Mouse (Mus musculus) embryonic facial prominence, embryonic 15.5 days (tissue): Measurements from ENCODE around the gene Stab1. TPM values are rescaled to one million over a fixed set of nuclear protein-coding genes. Genes with fewer than 3 reads are reported as not detected.

Experiments used
- ATAC-seq: fragments of 200-750 bp; cut with Nextera tagmentation; 2 replicates; pipeline ENCODE4 v1.8.0; 2017; ENCODE audit warnings: low read depth, moderate TSS enrichment; ENCODE audit not compliant: insufficient number of reproducible peaks, low FRiP score, low TSS enrichment
- H3K27ac ChIP-seq: fragments of 300-500 bp; sonication (generic); replicated peaks from 2 replicates; pipeline ENCODE4 v1.5.1; 2015; ENCODE audit warnings: mild to moderate bottlenecking, inconsistent platforms
- H3K27me3 ChIP-seq: fragments of 300-500 bp; sonication (generic); 2 replicates; pipeline ENCODE4 v1.6.1; 2015; ENCODE audit warnings: inconsistent platforms
- H3K36me3 ChIP-seq: fragments of 300-500 bp; sonication (generic); 2 replicates; pipeline ENCODE4 v1.6.1; 2015; ENCODE audit warnings: mild to moderate bottlenecking, inconsistent platforms
- H3K4me1 ChIP-seq: fragments of 300-500 bp; sonication (generic); 2 replicates; pipeline ENCODE4 v1.6.1; 2015; ENCODE audit warnings: inconsistent platforms
- H3K4me2 ChIP-seq: fragments of 300-500 bp; sonication (generic); replicated peaks from 2 replicates; pipeline ENCODE4 v1.6.1; 2015; ENCODE audit warnings: mild to moderate bottlenecking, inconsistent platforms
- H3K4me3 ChIP-seq: fragments of 300-500 bp; sonication (generic); replicated peaks from 2 replicates; pipeline ENCODE4 v1.5.1; 2015; ENCODE audit warnings: mild to moderate bottlenecking, inconsistent platforms
- H3K9ac ChIP-seq: fragments of 300-500 bp; sonication (generic); 2 replicates; pipeline ENCODE4 v1.6.1; 2015; ENCODE audit warnings: inconsistent platforms
- H3K9me3 ChIP-seq: fragments of 300-500 bp; sonication (generic); replicated peaks from 2 replicates; pipeline ENCODE4 v1.6.1; 2016; ENCODE audit warnings: inconsistent platforms
- WGBS: fragments of 180-500 bp; shearing (Covaris S2); methylation state at CpG from one replicate; pipeline ENCODE4 v1.1.7; 2015; 5-methylcytosine and 5-hydroxymethylcytosine counted together
- polyA plus RNA-seq: library from polyadenylated mRNA; unstranded; fragments of >200 nt; fragmentation: Nextera tagmentation; extraction: Ambion mirVana; gene quantifications from 2 replicates; pipeline ENCODE4 v1.2.1, GENCODE M21; 2015

The Stab1 gene
- polyA plus RNA-seq, 1 experiment from 2014 or later: 50.6 TPM

DNA sequence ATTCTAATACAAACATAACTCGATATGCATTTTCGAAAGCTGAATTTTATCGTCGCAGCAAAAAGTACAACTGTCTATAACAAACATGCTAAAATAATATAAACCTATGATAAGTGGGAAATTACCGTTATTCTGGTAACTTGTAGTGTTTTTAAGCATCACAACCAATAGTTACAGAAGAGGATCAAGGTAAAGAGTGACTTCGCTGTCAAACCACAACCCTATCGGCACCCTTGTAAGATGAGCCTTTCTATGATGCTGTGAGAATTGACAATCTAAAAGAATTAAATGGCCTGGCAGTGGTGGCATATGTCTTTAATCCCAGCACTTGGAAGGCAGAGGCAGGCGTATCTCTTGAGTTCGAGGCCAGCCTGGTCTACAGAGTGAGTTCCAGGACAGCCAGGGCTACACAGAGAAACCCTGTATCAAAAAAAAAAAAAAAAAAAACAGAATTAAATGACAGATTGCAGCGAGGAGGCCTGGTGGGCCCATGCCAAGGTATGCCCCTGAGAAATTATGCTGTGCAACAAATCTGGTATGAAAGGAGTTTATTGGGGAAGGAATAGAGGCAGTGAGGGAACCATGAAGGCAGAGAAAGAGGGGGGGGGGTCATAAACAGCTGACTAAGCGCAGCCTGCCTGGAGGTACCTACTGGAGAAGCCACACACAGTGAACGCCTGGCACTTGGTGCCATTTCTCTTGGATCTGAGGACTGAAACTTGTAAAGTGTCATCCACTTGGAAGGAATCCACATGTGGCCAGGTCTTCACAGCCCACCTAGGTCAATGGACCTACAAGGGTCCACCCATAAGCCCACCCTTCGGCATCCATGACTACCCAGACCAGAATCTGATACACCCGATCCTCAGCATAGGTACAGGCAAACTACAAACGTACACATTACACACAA lies 38.9 kb downstream of the Stab1 start:
- Histone ChIP-seq H3K4me2 (peak overlapping the region; percentile 76), H3K4me3 (peak overlapping the region; percentile 74), H3K36me3 (0 out of 2 replicates have a peak, but pooled peaks cover under 1% of the 10 kb centered on the region), H3K4me1 (peaks cover 67% of the 10 kb centered on the region), H3K9me3 (no peaks in the 10 kb centered on the region), H3K9ac (0 out of 2 replicates have a peak overlapping the region, but pooled peaks have one; percentile 12), H3K27me3 (no peaks in the 10 kb centered on the region), H3K27ac (peak overlapping the region; percentile 81)
- no peak for ATAC-seq
- 62% methylated on average over 15 of the region's 15 CpGs for WGBS

DNA sequence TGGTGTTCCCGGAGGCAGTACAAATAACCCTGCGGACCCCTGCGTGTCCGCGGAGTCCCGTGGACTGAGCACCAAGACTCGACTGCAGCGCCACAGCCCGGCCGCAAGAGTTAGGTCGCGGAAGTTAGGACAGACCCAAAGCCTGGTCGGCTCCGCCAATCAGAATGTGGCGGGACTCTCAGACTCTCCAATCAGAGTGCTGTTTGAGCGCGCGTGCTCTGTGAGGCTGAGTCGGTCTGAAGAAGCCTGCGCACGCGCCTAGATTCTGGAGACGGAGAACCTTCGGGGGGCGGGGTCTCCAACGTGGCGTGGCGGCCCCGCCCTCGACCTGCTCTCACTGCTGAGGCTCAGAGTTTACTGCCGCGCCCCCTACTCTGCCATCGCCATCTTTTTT lies 39.6 kb downstream of the Stab1 start, which contains the start of gene Smim4:
Smim4 (minus strand) TSS at position 131 of the 394 bp plus-strand sequence.
- Histone ChIP-seq H3K4me2 (peak within 1 kb of the TSS; percentile 76), H3K4me3 (peak within 1 kb of the TSS; percentile 74), H3K9ac (peak within 1 kb of the TSS; percentile 57), H3K27ac (peak within 1 kb of the TSS; percentile 85), H3K9me3 (no peaks in the 10 kb centered on the region), H3K4me1 (peaks cover 61% of the 10 kb centered on the region), H3K27me3 (no peaks in the 10 kb centered on the region), H3K36me3 (peaks cover under 1% of the 10 kb centered on the region; the same call in 1 of the 2 replicates)
- WGBS: under 1% methylated on average over 33 of the region's 33 CpGs
- peak; percentile 94 for ATAC-seq

DNA sequence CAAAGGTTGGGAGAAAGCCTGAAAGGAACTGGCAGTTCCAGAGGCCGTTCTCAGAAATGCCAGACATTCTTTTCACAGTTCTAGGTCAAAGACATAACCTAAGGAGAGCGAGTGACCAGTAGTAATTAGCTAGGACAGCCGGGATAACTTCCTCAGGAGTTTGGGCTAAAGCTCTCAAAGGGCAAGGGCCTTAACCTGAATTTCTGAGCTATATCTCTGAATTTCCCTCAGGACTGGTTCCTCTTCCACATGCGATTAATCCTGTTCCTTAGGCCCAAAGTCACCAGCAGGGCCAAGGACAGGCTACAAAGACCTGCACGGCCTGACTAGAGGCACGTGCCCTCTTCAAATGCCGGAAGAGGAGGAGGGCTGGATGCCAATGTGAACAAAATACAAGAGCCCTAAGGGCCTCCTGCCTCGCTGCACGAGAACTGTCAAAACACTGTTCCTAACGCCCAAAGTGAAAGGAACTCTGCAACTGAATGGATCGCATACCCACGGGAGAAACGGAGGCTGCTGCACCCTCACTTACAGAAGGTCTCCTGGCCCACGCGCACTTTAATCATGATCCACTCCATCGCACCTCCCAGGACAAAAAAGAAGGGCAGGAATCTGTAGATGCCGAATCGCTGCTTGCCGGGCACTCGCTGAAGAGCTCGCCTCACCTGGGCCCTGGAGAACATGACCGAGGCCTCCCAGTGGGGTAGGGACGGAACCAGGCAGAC lies 40.2 kb downstream of the Stab1 start:
- Histone ChIP-seq H3K4me1 (peaks cover 55% of the 10 kb centered on the region), H3K9ac (peak overlapping the region; percentile 57), H3K4me2 (peak overlapping the region; percentile 76), H3K36me3 (peaks cover 5% of the 10 kb centered on the region; the same call in 1 of the 2 replicates), H3K27me3 (no peaks in the 10 kb centered on the region), H3K27ac (peak overlapping the region; percentile 85), H3K9me3 (no peaks in the 10 kb centered on the region), H3K4me3 (peak overlapping the region; percentile 74)
- ATAC-seq: no peak
- WGBS: 1% methylated on average over 23 of the region's 23 CpGs

DNA sequence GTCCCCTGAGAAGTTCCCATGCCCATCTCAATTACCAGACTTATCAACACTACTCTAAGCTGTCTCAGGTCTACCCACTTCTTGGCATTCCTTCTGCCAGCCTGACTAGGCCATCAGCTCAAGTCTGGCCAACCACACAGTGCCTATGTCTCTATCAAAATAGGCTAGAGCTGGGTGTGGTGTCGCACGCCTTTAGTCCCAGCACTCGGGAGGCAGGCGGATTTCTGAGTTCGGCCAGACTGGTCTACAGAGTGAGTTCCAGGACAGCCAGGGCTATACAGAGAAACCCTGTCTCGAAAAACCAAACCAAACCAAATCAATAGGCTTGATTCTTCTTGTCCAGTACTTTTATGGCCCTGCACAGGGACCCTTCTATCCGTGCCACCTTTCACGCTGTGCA lies 41.6 kb downstream of the Stab1 start:
- Histone ChIP-seq H3K27me3 (no peaks in the 10 kb centered on the region), H3K4me3 (no peak overlapping the region), H3K9me3 (no peaks in the 10 kb centered on the region), H3K27ac (no peak overlapping the region), H3K9ac (no peak overlapping the region), H3K36me3 (peaks cover 9% of the 10 kb centered on the region; the same call in 1 of the 2 replicates), H3K4me2 (peak overlapping the region; percentile 36; the same call in 1 of the 2 replicates), H3K4me1 (peaks cover 41% of the 10 kb centered on the region)
- 95% methylated on average over 8 of the region's 8 CpGs for WGBS
- no peak for ATAC-seq

DNA sequence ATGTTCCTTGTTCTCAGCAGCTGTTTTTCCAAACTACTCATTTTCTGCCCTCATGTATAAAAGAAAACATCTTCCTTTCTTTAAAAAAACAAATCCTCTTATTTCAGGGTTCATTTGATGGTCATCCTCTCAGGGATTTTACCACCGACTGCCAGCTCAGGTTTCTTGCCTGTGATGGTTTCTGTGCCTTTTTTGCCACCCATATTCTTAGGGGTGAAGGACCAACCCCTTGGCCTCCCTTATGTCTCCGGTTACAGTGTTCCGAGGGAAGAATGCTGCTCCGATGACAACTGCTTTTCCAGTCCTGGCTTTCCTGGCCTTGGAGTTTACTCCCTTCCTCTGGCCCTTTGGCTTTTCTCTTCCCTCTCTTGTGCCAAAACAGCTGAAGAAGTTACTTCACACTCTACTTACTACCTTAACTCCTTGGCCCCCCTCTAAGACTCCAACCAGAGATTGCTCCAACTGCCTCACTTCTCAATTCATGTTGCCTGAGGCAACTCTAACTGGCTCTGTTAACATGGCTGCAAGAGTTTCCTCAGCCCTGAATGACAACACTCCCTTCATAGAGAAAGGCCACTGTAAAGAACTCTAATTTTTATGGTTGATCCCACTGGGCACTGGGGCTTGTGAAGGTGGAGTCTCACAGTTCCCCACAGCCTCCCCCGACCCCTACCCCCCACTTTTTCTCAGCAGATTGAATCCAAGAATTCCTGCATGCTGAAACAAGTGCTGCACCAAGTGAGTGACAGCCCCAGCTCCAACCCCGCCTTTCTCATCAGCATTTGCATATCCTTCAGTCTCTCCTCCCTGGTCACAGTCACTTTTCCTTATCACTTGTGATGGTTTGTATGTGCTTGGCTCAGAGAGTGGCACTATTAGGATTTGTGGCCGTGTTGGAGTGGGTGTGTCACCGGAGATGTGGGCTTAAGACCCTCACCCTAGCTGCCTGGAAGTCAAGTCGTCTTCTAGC lies 43.0 kb downstream of the Stab1 start:
- H3K4me2 ChIP-seq: peak overlapping the region; percentile 29; the same call in 1 of the 2 replicates
- no peak overlapping the region for H3K4me3 ChIP-seq
- peak overlapping the region; percentile 78 for H3K27ac ChIP-seq
- no peak for ATAC-seq
- H3K36me3 ChIP-seq: peaks cover 13% of the 10 kb centered on the region; the same call in 1 of the 2 replicates
- no peaks in the 10 kb centered on the region for H3K9me3 ChIP-seq
- 38% methylated on average over 9 of the region's 9 CpGs for WGBS
- H3K4me1 ChIP-seq: peaks cover 34% of the 10 kb centered on the region
- H3K27me3 ChIP-seq: no peaks in the 10 kb centered on the region
- no peak overlapping the region for H3K9ac ChIP-seq

DNA sequence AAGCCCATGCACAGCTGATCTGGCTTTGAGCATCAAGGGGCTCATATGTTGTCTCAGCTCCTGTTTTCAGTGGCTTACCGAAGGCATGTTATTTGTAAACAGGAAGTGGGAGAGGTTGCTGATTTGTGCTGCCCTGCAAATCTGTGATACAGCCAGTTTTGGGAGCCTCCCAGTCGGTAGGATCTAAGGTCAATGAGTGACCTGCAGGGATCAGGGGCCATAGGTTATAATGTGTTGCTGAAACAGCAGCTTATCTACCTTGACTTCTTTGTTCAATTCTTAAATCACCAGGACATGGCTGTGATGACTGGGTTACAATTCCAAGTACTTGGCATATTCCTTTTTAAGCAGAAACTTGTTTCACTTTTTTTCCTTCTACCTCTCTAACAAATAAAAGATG lies 52.9 kb downstream of the Stab1 start:
- WGBS: 55% methylated on average over 2 of the region's 2 CpGs
- peaks cover 72% of the 10 kb centered on the region for H3K36me3 ChIP-seq

DNA sequence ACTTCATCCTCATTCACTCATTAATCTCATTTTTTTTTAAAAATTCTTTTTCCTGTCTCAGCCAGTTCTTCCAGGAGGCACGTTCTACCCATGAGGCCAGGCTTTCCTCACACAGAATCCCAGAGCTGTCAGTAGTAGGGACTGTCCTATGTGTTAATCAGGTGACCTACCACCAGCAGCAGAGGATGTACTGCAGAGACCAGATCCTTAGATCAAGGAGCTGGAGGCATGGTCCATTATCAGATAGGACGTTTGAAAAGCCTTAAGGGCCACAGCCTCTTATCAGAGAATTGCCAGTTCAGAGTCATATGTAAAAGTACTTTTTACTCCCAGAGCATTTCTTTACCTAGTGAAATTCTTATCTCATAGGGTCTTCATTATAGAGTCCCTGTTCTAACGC lies 54.4 kb downstream of the Stab1 start:
- H3K9ac ChIP-seq: no peak overlapping the region
- WGBS: 78% methylated on average over 3 of the region's 3 CpGs
- H3K36me3 ChIP-seq: peaks cover 82% of the 10 kb centered on the region
- no peaks in the 10 kb centered on the region for H3K4me1 ChIP-seq
- no peak overlapping the region for H3K4me2 ChIP-seq
- no peak overlapping the region for H3K4me3 ChIP-seq
- no peaks in the 10 kb centered on the region for H3K9me3 ChIP-seq
- no peak for ATAC-seq
- no peak overlapping the region for H3K27ac ChIP-seq
- H3K27me3 ChIP-seq: no peaks in the 10 kb centered on the region

More for the DNA sequence above, 52.9 kb downstream of the Stab1 start:
- Histone ChIP-seq H3K27ac (no peak overlapping the region), H3K4me3 (no peak overlapping the region), H3K27me3 (no peaks in the 10 kb centered on the region), H3K9me3 (no peaks in the 10 kb centered on the region), H3K4me2 (no peak overlapping the region), H3K4me1 (no peaks in the 10 kb centered on the region), H3K9ac (no peak overlapping the region)
- ATAC-seq: no peak

DNA sequence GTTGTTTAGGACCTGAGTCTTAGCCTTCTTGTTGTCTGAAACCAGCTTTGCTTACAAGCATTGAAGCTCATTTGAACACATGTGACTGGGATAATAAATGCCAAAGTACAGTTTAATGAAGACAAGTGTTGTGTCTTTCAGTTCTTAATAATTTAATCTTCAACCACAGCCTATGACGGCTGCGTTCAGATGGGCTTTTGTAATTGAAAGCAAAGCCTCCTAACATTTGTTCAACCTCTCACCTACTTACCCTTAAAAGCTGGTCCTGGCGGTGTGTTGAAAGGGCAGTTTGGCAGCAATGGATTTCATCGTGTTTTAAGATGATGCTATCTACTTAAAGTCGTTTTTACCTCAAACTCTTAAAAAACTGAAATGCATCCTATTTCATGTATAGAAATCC lies 56.3 kb downstream of the Stab1 start:
- ATAC-seq: no peak
- no peak overlapping the region for H3K9ac ChIP-seq
- H3K4me3 ChIP-seq: no peak overlapping the region
- no peak overlapping the region for H3K4me2 ChIP-seq
- H3K4me1 ChIP-seq: no peaks in the 10 kb centered on the region
- WGBS: 86% methylated on average over 5 of the region's 5 CpGs
- H3K27me3 ChIP-seq: no peaks in the 10 kb centered on the region
- H3K27ac ChIP-seq: no peak overlapping the region
- H3K9me3 ChIP-seq: no peaks in the 10 kb centered on the region
- H3K36me3 ChIP-seq: peaks cover 79% of the 10 kb centered on the region

DNA sequence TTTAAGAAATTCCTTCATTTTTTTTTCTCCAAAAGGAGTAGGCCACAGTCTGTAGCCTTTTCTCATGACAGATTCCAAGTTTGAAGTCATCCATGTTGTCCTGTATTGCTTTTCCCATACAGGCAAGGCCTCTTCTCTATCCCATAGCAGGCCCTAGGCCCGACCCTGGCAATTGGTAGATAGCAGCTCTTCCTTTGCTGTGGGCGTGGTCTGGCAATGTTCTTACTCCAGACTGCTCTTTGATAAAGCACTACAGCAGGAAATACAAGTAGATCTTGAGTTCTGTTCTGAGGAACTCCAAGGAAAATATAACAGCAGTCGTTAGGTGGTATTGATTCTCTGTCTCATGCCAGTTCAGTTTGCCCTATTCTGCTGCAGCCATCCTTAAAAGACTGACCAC lies 57.8 kb downstream of the Stab1 start:
- H3K4me2 ChIP-seq: no peak overlapping the region
- H3K27ac ChIP-seq: no peak overlapping the region
- WGBS: 82% methylated on average over 3 of the region's 3 CpGs
- no peaks in the 10 kb centered on the region for H3K9me3 ChIP-seq
- ATAC-seq: no peak
- H3K4me1 ChIP-seq: no peaks in the 10 kb centered on the region
- no peaks in the 10 kb centered on the region for H3K27me3 ChIP-seq
- H3K4me3 ChIP-seq: no peak overlapping the region
- peaks cover 80% of the 10 kb centered on the region for H3K36me3 ChIP-seq
- no peak overlapping the region for H3K9ac ChIP-seq

DNA sequence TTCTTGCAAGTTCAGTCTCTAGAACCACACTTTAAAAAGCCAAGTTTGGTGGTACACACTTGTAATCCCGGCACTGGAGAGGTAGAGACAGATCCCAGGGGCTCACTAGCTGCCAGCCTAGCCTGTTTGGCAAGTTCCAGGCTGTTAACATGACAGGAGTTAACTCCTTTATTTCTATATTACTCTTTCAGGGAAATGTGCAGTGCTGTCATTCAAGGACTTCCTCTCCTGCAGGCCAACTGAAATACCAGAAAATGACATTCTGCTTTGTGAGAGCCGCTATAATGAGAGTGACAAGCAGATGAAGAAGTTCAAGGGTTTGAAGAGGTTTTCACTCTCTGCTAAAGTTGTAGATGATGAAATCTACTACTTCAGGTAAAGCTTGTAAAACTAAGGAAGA lies 63.3 kb downstream of the Stab1 start:
- peaks cover 62% of the 10 kb centered on the region for H3K36me3 ChIP-seq
- H3K27me3 ChIP-seq: no peaks in the 10 kb centered on the region
- H3K4me1 ChIP-seq: no peaks in the 10 kb centered on the region
- ATAC-seq: no peak
- 0 out of 2 replicates have a peak overlapping the region, but pooled peaks have one; percentile 0 for H3K27ac ChIP-seq
- H3K4me2 ChIP-seq: no peak overlapping the region
- H3K9ac ChIP-seq: no peak overlapping the region
- 61% methylated on average over 2 of the region's 2 CpGs for WGBS
- H3K4me3 ChIP-seq: no peak overlapping the region
- no peaks in the 10 kb centered on the region for H3K9me3 ChIP-seq
